Mouse (Mus musculus): ENCODE results near the gene Hnf1a. TPM values are rescaled to one million over a fixed set of nuclear protein-coding genes. Genes with fewer than 3 reads are reported as not detected.

Gene Hnf1a
- polyA plus RNA-seq (2014; fragmentation: Illumina TruSeq; extraction: RNeasy Lipid Tissue Mini Kit (QIAGEN cat#74804); ENCODE audit: low read depth, low replicate concordance): not detected

GRCm38 (mm10) chr5:114970824-114971227 is at the start of gene Hnf1a:
TSS of gene Hnf1a (minus strand) at chr5:114971094.

GRCm38 (mm10) chr5:115010577-115011216 is 39.8 kb upstream of the Hnf1a start, which contains the start of gene Sppl3:
TSS of gene Sppl3 (plus strand) at chr5:115011137.

GRCm38 (mm10) chr5:114942074-114942765 is 28.7 kb downstream of the Hnf1a start, which contains the start of gene 2210016L21Rik:
TSS of gene 2210016L21Rik (plus strand) at chr5:114942158.

GRCm38 (mm10) chr5:114922998-114923473 is 47.9 kb downstream of the Hnf1a start, which contains the start of gene Oasl1:
TSS of gene Oasl1 (plus strand) at chr5:114923240.

Other genes with a start within 250 kb of the Hnf1a start
- gene Ankrd13a, start 196.4 kb downstream of the Hnf1a start, polyA plus RNA-seq (2014; fragmentation: Illumina TruSeq; extraction: RNeasy Lipid Tissue Mini Kit (QIAGEN cat#74804); ENCODE audit: low read depth, low replicate concordance): 46.3 TPM
- gene Git2, start 195.6 kb downstream of the Hnf1a start, polyA plus RNA-seq (2014; fragmentation: Illumina TruSeq; extraction: RNeasy Lipid Tissue Mini Kit (QIAGEN cat#74804); ENCODE audit: low read depth, low replicate concordance): 19.1 TPM
- 49.1 TPM for gene 1500011B03Rik, start 147.6 kb downstream of the Hnf1a start, polyA plus RNA-seq (2014; fragmentation: Illumina TruSeq; extraction: RNeasy Lipid Tissue Mini Kit (QIAGEN cat#74804); ENCODE audit: low read depth, low replicate concordance)
- gene 4930519G04Rik, start 117.4 kb downstream of the Hnf1a start, polyA plus RNA-seq (2014; fragmentation: Illumina TruSeq; extraction: RNeasy Lipid Tissue Mini Kit (QIAGEN cat#74804); ENCODE audit: low read depth, low replicate concordance): not detected
- not detected for gene Gm9936, start 112.4 kb downstream of the Hnf1a start, polyA plus RNA-seq (2014; fragmentation: Illumina TruSeq; extraction: RNeasy Lipid Tissue Mini Kit (QIAGEN cat#74804); ENCODE audit: low read depth, low replicate concordance)
- 34.3 TPM for gene Oasl2, start 74.2 kb downstream of the Hnf1a start, polyA plus RNA-seq (2014; fragmentation: Illumina TruSeq; extraction: RNeasy Lipid Tissue Mini Kit (QIAGEN cat#74804); ENCODE audit: low read depth, low replicate concordance)
- gene Oasl1, start 47.9 kb downstream of the Hnf1a start, polyA plus RNA-seq (2014; fragmentation: Illumina TruSeq; extraction: RNeasy Lipid Tissue Mini Kit (QIAGEN cat#74804); ENCODE audit: low read depth, low replicate concordance): not detected
- gene 2210016L21Rik, start 28.9 kb downstream of the Hnf1a start, polyA plus RNA-seq (2014; fragmentation: Illumina TruSeq; extraction: RNeasy Lipid Tissue Mini Kit (QIAGEN cat#74804); ENCODE audit: low read depth, low replicate concordance): 1.5 TPM
- gene Sppl3, start 40.0 kb upstream of the Hnf1a start, polyA plus RNA-seq (2014; fragmentation: Illumina TruSeq; extraction: RNeasy Lipid Tissue Mini Kit (QIAGEN cat#74804); ENCODE audit: low read depth, low replicate concordance): 59.7 TPM
- gene Gm10401, start 127.2 kb upstream of the Hnf1a start, polyA plus RNA-seq (2014; fragmentation: Illumina TruSeq; extraction: RNeasy Lipid Tissue Mini Kit (QIAGEN cat#74804); ENCODE audit: low read depth, low replicate concordance): not detected
- 4.9 TPM for gene Acads, start 148.3 kb upstream of the Hnf1a start, polyA plus RNA-seq (2014; fragmentation: Illumina TruSeq; extraction: RNeasy Lipid Tissue Mini Kit (QIAGEN cat#74804); ENCODE audit: low read depth, low replicate concordance)
- 6.2 TPM for gene Unc119b, start 163.9 kb upstream of the Hnf1a start, polyA plus RNA-seq (2014; fragmentation: Illumina TruSeq; extraction: RNeasy Lipid Tissue Mini Kit (QIAGEN cat#74804); ENCODE audit: low read depth, low replicate concordance)
- gene Mlec, start 187.1 kb upstream of the Hnf1a start, polyA plus RNA-seq (2014; fragmentation: Illumina TruSeq; extraction: RNeasy Lipid Tissue Mini Kit (QIAGEN cat#74804); ENCODE audit: low read depth, low replicate concordance): 156 TPM
- gene Cabp1, start 223.3 kb upstream of the Hnf1a start, polyA plus RNA-seq (2014; fragmentation: Illumina TruSeq; extraction: RNeasy Lipid Tissue Mini Kit (QIAGEN cat#74804); ENCODE audit: low read depth, low replicate concordance): 1.4 TPM